Mouse (Mus musculus): ENCODE results near the gene Tmeff2.

The Tmeff2 gene

DNA sequence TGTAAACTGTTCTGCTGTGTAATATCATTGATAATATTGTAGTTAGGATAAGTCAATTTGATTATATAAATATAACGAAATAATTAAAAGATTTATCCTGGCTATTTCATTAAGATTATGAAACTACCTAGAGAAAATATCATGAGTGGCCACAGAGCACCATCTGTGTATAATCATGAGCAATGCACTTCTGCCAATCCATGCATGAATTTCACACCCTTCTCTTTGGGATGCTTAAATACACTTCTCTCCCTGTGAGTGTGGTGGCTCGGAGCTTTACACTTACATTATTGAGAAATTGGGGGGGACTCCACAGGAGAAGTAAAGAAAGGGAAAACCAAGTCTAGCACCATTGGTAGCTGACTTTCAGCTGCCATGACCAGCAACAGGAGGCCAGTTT, 206.9 kb downstream of the Tmeff2 start:
- 70% methylated on average over 2 of the region's 2 CpGs for WGBS

DNA sequence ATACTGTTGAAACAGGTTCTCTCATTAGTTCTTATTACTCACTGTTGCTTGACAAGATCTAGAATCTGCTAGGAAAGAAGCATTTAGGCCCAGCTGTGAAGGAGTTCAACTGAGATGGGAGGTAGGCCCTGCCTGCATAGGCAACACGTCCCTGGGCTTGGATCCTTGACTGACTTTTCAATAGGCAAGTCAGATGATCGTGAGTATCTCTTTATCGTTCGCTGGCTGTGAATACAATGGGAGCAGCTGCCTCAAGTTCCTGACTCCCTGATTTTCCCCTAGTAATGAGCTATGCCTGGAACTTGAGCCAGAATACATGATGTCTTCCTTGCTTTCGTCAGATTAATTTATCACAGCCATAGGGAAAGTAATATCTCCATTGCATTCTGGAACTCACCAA, 214.3 kb downstream of the Tmeff2 start:
- 51% methylated on average over 5 of the region's 5 CpGs for WGBS

DNA sequence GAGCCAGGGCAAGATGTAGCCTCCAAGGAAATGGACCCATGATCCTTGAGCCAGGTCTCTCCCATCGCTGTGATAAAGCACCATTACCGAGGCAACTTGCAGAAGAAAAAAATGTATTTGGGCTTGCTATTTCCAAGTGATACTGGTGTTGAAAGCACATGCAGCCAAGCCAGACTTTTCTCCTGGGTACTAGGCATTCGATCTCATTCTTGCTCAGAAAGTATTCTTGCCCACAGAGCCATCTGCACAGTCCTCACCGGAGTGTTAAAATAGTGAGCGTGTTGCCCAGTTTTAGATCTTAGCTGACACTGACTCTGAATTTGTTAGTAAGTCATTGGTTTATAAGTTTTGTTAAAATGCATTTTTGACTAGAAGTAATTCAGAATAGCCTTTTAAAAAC, 215.3 kb downstream of the Tmeff2 start:
- WGBS = 44% methylated on average over 5 of the region's 5 CpGs

DNA sequence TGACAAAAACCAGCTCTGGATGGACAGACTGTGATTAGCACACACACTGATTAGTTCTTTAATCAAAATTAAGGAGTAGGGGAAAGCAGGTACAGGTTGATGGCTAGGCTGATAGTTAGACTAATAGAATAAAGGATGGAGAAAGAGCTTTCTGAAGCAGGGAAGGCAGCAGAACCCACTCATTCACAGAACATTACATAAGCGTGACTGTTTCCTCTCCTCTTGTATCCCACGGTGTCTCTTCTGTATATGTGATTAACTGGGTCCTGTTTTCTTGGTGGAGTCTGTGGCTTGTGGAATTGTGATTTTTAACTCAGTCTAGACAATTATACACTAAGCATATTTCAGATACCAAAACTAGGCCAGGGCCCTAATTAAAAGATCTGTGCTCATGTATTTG, 217.4 kb downstream of the Tmeff2 start:
- 40% methylated on average over 2 of the region's 2 CpGs for WGBS

DNA sequence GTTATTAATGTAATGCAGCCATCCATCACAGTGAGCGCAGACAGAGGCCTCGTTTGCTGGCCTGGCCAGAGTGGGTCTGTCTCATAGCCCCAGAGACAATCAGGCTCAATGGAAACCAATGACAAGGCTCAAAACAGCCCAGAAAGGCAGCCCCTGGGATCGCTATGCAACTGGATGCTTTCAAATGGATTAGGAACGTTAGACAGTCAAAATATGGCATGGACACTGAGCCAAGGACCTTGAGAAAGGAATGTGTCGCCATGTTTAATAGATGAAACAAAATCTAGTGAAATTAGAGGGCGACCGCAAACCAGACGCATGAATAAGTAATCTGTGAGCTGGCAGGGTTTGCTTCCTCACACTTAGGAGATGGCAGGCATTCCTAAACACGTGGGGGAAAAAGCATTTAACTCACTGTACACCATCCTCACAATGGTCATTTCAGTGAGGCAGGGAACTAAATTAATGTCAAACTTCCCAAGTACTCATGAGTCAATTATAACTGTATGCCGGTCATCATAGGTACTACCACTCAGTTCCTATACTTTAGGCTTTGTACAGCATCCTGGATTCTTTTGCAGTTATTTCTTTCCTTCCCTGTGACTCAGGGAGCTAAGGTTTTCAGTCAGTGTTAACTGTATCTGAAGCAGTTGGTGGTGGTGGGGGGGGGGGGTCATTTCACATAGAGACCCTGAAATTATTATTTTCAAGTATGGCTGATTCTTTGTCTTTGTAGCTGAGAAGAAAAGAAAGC, 225.4 kb downstream of the Tmeff2 start:
- WGBS = 51% methylated on average over 10 of the region's 10 CpGs

DNA sequence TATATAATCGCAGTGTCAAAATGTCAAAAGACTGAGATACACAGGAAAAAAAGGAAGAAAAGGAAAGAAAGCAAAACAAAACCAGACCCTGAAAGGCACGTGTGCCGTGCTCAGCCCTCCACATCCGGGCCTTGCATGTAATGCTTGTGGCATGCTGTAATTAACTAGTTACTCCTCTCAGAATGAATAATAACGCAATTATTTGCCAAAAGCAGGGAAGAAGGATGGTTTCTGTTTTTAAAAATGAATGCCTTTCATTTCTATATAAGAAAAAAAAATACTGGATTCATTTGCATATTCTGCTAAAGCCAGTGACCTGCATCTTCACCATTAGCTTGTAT, 225.9 kb downstream of the Tmeff2 start:
- 62% methylated on average over 5 of the region's 5 CpGs for WGBS

DNA sequence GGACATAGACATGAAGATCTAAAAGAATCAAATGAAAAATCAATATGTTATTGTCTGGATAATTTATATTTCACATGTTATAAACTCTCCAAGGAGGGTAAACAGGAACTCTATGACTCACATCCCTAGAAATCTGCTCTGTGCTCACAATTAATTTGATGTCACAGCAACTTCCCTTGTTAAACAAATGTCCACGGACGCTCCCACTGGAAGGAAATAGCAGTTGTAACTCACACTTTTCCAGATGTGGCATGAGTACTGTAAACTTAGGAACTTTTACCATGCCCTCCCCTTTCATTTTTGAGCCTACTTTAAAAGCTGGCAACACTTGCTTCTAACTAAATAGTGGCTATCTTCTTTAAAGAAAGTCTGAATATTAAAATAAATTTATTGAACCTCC, 236.3 kb downstream of the Tmeff2 start:
- 61% methylated on average over 2 of the region's 2 CpGs for WGBS

DNA sequence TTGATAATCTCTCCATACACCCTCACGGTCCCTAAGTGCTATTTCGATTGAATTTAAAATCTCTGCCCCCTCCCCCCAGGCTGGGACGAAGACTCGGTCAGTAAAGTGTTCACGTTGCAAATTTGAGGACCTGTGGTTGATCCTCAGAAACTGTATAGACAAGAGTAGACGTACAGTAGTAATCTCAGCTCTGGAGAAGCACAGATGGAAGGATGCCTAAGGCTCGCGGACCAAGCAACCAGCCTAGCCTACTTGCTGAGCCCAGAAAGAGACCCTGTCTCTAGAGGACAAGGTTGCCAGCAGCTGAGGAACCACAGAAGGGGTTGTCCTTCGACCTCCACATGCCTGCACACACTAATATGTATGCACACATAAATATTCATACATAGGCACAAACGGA, 239.2 kb downstream of the Tmeff2 start:
- WGBS = 81% methylated on average over 10 of the region's 10 CpGs

DNA sequence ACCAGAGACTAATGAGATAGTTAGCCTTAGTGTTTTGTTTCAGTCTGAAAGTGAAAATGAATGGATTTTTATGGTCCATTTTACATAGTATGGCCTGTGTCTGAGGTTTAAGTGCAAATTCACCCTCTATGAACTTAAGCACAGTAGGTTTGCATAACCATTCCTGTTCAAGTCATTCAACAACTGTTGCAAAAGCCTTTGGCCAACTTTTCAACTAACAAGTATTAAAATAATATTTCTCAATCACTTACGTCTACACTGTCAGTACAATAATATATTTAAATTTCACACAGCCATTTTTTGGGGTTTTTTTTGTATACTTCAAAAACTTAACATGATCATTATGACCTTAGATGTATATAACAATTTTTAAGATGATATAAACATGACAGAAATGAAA, 240.9 kb downstream of the Tmeff2 start:
- 97% methylated on average over 1 of the region's 1 CpGs for WGBS

DNA sequence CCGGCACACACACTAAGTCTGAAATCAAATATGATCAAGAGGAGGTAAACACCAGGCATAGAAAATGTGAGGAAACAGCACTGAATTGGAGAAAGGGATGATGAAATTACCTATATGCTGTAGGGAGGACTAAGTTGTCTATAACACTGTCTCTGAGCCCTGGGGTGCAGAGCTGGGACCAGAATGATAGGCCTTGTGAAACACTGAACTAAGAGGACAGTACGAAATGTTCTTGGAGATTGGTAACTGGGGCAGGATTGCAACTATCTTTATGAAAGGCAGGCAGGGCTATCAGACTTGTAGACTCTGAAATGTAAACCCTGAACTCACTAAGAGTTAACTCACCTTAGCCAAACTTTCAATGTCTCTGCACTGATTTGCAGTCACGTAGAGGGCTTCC, 242.3 kb downstream of the Tmeff2 start:
- WGBS = 93% methylated on average over 3 of the region's 3 CpGs

DNA sequence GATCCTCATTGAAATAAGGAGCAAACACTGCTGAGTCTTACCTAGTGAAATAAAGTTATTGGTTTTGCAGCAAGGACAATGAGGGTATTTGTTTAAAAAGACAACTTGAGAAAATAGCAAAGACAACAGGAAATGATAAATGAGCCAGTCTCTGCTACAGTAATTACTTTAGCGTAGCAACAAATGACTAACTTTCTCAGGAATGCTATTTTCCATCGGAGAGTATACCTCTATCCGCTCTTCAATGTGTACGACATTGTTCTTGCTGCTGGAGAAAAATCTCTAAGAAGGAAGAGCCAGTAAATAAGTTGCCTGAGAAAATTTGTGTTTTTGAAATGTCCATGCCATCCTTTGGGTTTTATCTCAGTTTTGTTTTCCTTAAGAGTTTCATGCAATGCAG, 245.2 kb downstream of the Tmeff2 start:
- WGBS = 84% methylated on average over 4 of the region's 4 CpGs

DNA sequence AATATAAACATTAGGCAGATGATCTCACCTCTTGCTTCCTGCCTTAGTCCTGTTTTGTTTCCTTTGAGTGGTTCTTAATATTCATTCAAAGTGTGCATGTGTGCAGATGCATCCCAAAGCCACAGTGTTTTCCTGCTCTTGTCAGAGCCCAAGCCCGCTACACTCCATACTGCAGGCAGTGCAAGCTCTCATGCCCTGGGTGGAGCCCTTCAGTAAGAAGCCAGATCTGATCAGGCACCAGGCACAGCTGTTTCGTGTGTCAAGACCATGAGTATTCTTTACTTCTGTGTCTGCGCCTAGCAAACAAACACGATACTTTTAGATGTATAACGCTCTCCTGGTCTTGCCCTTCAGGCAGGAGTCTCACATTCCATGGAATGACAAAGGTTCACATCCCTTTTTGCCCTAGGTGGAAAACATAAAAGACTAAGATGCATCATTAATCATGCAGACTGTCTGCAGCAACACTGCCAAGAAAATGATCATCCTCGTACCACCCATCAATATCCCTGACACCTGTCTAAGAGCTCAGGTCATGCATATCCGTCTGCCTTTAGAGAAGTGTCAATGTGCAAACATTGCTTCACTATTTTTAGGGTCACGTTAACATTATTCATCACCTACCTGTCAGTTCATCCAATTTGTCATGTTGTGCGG, 248.2 kb downstream of the Tmeff2 start:
- 74% methylated on average over 9 of the region's 9 CpGs for WGBS

DNA sequence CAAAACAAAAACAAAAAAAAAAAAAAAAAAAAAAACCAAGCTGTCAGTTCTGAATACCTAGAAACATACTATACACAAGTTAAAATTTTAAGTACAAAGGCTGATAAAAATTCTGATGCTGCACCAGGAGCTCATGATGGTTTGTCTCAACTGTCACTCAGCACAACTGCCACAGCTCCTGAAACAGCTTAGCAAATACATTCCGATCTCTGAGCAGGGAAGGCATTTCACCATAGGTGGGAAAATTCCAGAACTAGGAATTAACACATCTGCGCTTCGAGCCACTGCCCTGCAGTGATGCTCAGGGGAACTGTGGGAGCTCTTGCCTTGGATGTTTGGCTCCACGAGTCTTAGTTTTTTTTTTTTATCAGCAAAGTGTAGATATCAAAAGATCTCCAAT, 249.0 kb downstream of the Tmeff2 start:
- 84% methylated on average over 4 of the region's 4 CpGs for WGBS

DNA sequence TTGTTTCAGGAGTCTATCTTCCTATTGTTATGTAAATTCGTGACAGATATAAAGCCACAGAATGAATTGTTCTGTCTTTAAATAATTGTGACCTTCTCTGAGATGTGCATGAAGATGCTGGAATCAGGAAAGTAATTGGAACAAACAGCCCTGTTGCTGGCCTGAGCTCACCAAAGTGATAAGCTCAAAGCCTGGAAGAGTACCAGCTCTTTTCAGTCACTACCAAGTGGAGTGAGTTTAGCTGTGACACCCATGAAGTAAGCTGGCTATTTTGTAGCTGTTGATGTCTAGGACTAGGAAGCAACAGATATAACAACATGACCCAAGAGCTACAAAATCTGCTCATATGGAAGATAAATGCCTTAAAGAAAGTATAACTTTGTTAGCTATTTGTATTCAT, 249.4 kb downstream of the Tmeff2 start:
- WGBS = 93% methylated on average over 1 of the region's 1 CpGs

DNA sequence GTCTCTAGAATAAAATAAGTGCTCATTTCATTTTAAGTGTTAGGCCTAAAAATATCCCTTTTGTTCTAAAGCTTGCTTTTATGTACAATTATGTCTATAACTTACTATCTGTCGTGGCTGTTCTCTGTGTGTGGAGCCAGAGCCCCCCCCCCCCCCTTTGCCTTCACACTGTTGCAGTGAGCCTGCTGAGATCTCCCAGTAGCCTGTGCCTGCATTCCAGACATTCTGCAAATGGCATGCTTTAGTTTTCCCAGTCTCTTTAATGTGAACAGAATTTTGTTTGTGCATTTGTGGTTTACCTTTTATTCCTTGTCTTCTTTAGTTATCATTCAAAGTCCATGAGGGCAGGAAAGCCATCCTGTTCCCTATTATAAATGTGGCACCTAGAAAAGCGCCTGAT, 251.6 kb downstream of the Tmeff2 start:
- 59% methylated on average over 2 of the region's 2 CpGs for WGBS

DNA sequence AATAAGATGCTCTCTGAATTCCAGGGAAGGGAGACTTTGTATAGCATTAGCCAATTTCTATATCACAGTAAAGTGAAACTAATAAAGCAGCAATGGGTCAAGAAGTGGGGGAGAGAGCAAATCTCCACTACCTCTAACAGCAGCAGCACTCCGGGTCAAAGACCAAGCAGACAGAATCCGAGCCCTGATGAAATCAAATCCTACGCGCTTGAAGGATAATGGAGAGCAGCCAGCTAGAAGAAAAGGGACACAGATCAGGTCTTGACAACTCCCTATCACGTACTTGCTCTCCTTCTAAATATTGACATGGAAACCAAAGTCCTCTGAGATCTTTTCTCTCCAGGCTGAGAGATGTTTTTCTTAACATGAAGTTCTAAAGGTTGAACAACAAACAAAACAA, 252.4 kb downstream of the Tmeff2 start:
- 57% methylated on average over 5 of the region's 5 CpGs for WGBS

DNA sequence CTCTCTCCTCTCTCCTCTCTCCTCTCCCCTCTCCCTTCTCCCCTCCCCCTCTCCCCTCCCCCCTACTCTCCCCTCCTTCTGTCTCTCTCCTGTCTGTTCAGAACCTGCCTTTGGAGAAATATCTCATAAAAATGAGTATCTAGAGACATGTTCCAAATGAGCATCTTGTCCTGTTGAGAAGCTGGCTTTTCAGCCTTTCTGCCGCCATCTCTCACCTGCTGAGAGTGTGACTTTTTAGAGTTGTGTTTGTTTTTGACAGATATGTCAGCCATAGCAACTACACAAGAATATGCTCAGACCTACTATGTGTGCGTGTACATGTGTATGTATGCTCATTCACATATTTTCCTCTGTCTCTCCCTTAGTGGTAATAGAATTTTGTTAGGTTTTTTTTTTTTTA, 283.8 kb downstream of the Tmeff2 start:
- WGBS = 93% methylated on average over 2 of the region's 2 CpGs

DNA sequence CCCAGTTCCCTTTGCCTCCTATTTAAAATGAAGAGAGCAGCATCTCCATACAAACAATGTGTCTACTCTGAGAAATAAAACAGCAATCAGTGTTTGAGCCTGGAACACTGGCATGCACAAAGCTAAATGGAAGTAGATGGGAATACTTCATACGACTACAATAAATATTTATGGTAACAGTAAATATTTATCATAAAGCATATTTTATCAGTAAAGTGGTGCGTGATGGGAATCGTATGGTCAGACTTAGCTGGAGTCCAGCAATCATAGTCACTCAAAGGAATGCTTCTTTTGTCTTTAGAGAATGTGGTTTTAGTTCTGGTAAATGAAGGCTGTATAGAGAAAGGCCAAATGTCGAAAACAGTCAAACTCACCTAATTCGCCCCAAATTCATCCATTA, 288.6 kb downstream of the Tmeff2 start:
- 95% methylated on average over 5 of the region's 5 CpGs for WGBS

DNA sequence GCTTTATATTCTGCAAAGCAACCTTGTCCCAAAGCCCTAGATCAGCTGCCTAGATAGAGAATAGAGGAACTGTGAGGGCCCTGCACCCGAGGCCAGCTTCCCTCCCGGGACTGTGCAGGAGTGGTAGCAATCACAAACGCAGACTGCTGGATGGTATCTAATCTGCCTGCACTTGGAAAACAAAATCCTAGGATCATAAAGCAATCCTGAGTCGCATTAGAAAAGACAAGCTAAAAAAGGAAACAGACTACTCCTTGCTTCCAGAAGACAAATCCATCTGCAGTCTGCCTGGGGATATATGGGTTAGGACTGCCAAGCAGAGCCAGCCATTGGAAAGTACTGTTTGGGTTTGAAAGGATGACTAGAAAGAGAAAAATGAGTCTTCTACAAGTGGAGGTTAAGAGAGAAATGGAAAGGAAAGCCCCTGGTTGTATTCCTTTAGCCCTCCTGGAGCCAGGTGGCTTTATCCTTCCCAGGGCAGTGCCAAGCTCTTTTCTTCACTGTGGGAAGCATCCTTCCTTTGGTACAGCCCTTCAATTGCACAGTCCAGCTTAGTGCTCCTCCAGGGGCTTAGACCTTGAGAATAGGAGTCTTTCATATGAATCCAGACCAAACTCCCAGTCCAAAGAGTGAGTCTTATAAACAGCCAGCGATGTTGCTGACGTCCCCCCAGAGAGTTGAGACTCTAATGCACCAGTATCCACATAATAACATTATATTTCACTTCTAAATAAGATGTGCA, 291.6 kb downstream of the Tmeff2 start:
- WGBS = 32% methylated on average over 6 of the region's 6 CpGs

DNA sequence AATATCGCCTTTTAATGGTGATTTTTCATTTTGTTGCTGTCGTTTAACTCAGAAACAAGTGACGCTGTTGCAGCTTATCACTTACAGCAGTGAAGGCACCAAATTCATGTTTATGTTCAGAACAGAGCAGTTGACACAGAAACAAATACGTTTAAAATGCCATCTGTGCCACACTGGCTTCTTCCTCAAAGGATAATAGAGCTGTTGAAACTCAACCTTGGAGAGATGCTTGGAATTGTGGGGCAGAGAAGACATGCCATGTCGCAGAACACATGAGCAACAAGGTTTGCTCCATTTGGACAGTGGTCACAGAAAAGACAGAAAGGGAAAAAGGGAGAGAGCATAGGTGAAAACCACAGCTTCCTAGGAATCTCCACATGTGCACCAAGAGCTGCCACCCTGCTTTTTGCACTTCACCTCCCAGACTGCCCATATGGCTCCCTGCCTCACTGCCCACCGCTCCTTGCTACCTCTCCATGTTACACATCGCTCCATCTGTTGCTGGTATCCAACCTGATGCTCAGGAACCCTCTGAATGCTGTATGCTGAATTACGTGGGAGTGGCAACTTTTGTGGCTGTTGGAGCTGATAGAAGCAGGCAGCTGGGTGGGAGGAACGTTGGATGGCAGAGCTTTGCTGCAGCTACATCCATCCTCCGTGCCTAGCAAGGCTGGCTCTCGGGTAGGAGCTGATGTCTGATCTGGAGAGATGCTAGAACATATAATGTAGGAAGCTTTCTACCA, 298.8 kb downstream of the Tmeff2 start:
- WGBS = 53% methylated on average over 11 of the region's 11 CpGs

DNA sequence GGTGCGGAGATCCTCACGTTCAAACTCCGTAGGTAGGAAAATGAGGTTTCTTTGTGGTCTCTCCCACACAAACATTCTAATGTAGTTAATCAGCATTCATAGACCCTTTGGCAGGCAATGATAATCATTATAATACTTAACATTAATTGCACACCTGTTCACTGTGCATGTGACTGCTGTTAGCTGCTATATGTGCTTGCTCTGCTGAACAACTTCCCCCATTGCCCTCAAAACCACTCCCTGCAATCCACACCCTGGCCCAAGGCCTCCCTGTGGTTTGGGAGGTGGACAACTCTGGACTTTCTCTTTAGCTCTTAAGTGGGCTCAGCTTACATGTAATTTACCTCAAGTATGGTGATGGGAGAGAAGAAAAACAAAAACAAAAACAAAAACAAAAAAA, 299.5 kb downstream of the Tmeff2 start:
- WGBS = 66% methylated on average over 3 of the region's 3 CpGs

DNA sequence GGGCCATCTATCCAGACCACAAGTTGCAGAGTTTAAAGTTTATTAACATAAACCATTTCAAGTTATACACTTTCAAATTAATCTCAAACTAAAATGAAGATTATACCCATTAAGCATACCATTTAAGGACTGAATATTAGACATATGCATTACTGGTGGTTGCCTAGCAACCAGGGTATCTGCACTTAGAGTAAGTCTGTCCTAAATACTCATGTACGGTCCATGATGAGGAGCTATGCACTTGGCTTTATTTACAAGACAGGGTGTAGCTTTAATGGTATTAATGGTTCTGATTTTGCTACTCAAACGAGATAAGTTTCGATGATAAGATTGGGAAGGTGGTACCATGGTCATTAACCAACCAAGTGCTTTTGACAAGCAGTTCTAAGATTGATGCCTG, 315.2 kb downstream of the Tmeff2 start:
- WGBS = 94% methylated on average over 3 of the region's 3 CpGs
